Mouse (Mus musculus) sigmoid colon, adult 10 weeks (tissue): Measurements from ENCODE around the gene Tnfsf13b. TPM values are rescaled to one million over a fixed set of nuclear protein-coding genes. Genes with fewer than 3 reads are reported as not detected.

Experiments
- polyA plus RNA-seq: library from polyadenylated mRNA; stranded (reverse); fragments of 350-450 nt; fragmentation: Illumina TruSeq; extraction: RNeasy Lipid Tissue Mini Kit (QIAGEN cat#74804); gene quantifications from one replicate; pipeline ENCODE4 v1.2.3, GENCODE M21; 2014; ENCODE audit warnings: low read depth, low replicate concordance

Gene Tnfsf13b
- 9.6 TPM for polyA plus RNA-seq

GRCm38 (mm10) chr8:10006156-10006985 lies at the start of gene Tnfsf13b:
Gene Tnfsf13b (plus strand): TSS chr8:10006467.

DNA sequence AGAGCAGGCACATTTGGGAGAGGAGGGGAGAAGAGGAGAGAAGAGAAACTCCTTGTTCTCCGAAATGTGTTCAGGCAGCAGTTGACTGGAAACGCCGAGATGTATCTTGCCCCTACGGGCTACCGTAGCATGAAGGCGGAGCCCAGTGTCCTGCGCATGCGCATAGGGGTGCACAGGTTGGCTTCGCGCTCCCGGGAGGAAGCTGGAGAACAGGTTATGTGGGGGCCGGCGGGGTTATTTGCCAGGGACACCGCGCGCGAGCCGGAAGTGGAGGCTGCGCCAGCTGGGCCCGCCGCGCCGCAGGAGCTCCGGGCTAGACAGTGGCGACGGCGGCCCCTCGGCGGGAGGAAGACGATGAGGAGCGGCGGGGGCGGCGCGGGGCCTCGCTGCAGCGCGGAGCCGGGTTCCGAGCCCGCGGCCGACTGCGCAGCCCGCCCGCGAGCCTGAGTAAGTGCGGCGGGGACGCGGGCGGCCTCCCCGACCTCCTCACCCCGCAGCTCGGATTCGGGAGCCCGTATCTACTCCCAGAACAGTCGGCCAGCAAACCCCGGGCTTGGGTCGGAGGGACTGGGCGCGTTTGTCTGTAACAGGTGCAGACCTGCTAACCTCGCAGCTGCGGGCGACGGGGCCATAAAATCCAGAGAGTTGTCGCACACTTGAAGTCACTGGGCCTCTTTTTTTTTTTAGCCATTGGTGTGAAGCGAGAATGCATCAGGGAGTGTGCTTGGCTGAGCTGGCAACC lies 28.5 kb upstream of the Tnfsf13b start, which contains the start of the genes Lig4 and Abhd13:
TSS of gene Lig4 (minus strand) at position 114 of the 742 bp plus-strand sequence.
TSS of gene Abhd13 (plus strand) at position 135 of the 742 bp plus-strand sequence.

Other genes with a start within 250 kb of the Tnfsf13b start
- gene Fam155a, start 235.3 kb upstream of the Tnfsf13b start, polyA plus RNA-seq: 2.2 TPM
- not detected for gene Gm10217, start 142.2 kb upstream of the Tnfsf13b start, polyA plus RNA-seq
- gene Lig4, start 28.8 kb upstream of the Tnfsf13b start, polyA plus RNA-seq: 17.6 TPM
- gene Abhd13, start 28.8 kb upstream of the Tnfsf13b start, polyA plus RNA-seq: 83.8 TPM
- 0.09 TPM for gene Myo16, start 147.4 kb downstream of the Tnfsf13b start, polyA plus RNA-seq